Mouse (Mus musculus) ES-E14 (cell line): ENCODE measurements around the gene Plekhg5.

ENCODE experiments used
- HCFC1 ChIP-seq: IDR thresholded peaks from 2 replicates; pipeline ENCODE4 v1.6.1; 2012; ENCODE audit warnings: low read length, inconsistent platforms, borderline replicate concordance; ENCODE audit not compliant: insufficient read depth
- MAFK ChIP-seq: IDR thresholded peaks from 2 replicates; pipeline ENCODE4 v1.6.1; 2014; ENCODE audit warnings: mild to moderate bottlenecking, low read depth, low read length, inconsistent platforms; ENCODE audit not compliant: insufficient read depth

- TF ChIP-seq HCFC1 (no peak), MAFK (no peak)
Measured at GRCm38 (mm10) chr4:152038225-152038984, 33.9 kb upstream of the Plekhg5 start, which contains the start of gene Tas1r1.
